Mouse (Mus musculus) kidney, embryonic 15.5 days (tissue): ENCODE measurements around the gene Zcchc8. TPM values are rescaled to one million over a fixed set of nuclear protein-coding genes. Genes with fewer than 3 reads are reported as not detected.
A peak's percentile ranks its signal among the peaks of the same experiment; 100 is the strongest.
"Not testable (repeated sequence)": the region's sequence is repeated elsewhere in the genome, so short reads cannot be mapped to it uniquely, and the experiment has no call there.

ENCODE experiments used
- ATAC-seq: fragments of 200-750 bp; cut with Nextera tagmentation; replicated peaks from 2 replicates; pipeline ENCODE4 v1.8.0; 2017; ENCODE audit warnings: moderate TSS enrichment; ENCODE audit not compliant: low FRiP score
- H3K27ac ChIP-seq: fragments of 300-500 bp; sonication (generic); 2 replicates; pipeline ENCODE4 v1.5.1; 2015; ENCODE audit warnings: mild to moderate bottlenecking, inconsistent platforms
- H3K27me3 ChIP-seq: fragments of 300-500 bp; sonication (generic); 2 replicates; pipeline ENCODE4 v1.6.1; 2015; ENCODE audit warnings: inconsistent platforms
- H3K36me3 ChIP-seq: fragments of 300-500 bp; sonication (generic); 2 replicates; pipeline ENCODE4 v1.6.1; 2015; ENCODE audit warnings: inconsistent platforms
- H3K4me1 ChIP-seq: fragments of 300-500 bp; sonication (generic); 2 replicates; pipeline ENCODE4 v1.6.1; 2015; ENCODE audit warnings: inconsistent platforms
- H3K4me2 ChIP-seq: fragments of 300-500 bp; sonication (generic); 2 replicates; pipeline ENCODE4 v1.6.1; 2015; ENCODE audit warnings: moderate library complexity, mild to moderate bottlenecking, inconsistent platforms
- H3K4me3 ChIP-seq: fragments of 300-500 bp; sonication (generic); replicated peaks from 2 replicates; pipeline ENCODE4 v1.5.1; 2015; ENCODE audit warnings: mild to moderate bottlenecking, inconsistent platforms
- H3K9ac ChIP-seq: fragments of 300-500 bp; sonication (generic); 2 replicates; pipeline ENCODE4 v1.6.1; 2015; ENCODE audit warnings: mild to moderate bottlenecking, inconsistent platforms
- H3K9me3 ChIP-seq: fragments of 300-500 bp; sonication (generic); replicated peaks from 2 replicates; pipeline ENCODE4 v1.6.1; 2016; ENCODE audit warnings: inconsistent platforms
- WGBS: fragments of 180-500 bp; shearing (Covaris S2); methylation state at CpG from one replicate; pipeline ENCODE4 v1.1.7; 2015; ENCODE audit warnings: mixed read lengths; 5-methylcytosine and 5-hydroxymethylcytosine counted together
- polyA plus RNA-seq: library from polyadenylated mRNA; unstranded; fragments of >200 nt; fragmentation: Nextera tagmentation; extraction: Ambion mirVana; gene quantifications from 2 replicates; pipeline ENCODE4 v1.2.1, GENCODE M21; 2015

Zcchc8 gene
- 82.7 and 83.5 TPM in 2 replicates for polyA plus RNA-seq

DNA sequence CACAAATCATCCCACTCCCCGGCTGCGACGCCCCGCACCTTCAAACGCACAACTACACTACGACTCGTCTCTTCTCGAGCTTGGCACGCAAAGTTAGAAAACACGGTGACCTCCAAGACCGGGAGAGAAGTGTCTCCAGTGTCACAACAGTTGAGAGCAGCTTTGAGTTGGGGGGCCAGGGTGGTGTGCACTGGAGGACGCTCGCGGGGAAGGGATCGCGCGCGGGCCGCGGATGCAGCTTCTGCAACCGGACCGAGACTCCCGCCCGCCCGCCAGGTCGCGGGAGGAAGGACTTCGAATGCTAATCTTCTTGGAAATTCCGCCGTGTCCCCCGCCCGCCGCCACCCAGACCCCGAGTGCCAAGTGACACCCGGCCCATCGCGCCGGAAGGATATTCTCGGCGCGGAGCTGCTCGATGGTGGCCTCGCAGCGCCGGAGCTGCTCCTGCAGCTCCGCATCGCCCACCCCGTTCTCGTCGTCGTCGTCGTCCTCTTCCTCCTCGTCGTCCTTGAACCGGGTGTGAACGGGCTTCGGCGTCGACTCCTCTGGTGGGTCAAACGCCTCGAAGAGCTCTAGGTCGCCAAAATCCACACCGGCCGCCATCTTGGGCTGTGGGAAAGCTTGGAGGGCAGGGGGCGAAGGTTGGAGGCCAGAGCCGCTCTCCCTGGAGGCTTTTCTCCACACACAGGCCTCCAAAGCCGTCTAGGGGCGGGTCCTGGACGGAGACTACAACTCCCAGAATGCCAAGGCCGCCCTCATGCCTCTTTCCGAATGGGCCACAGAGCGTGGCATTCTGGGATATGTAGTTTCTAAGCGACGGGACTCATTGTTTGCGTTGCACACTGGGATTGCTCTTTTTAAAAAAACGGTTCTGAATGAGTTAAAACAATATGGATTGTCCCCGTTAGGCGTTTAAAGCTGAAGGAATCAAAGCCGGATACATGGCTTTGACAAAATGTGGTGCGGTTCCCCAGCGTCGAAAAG lies at the start of gene Zcchc8:
Gene Zcchc8, minus strand, starts transcription at position 773 of the 984 bp plus-strand sequence.
- Histone ChIP-seq H3K4me2 (peak within 1 kb of the TSS; percentile 69), H3K27me3 (no peaks in the 10 kb centered on the region), H3K36me3 (peaks cover 18% of the 10 kb centered on the region), H3K9me3 (no peaks in the 10 kb centered on the region), H3K4me1 (peaks cover 23% of the 10 kb centered on the region), H3K4me3 (peak within 1 kb of the TSS; percentile 85), H3K9ac (peak within 1 kb of the TSS; percentile 89), H3K27ac (peak within 1 kb of the TSS; percentile 89)
- peak; percentile 100 for ATAC-seq
- WGBS, result under 1% methylated on average over 83 of the region's 83 CpGs

DNA sequence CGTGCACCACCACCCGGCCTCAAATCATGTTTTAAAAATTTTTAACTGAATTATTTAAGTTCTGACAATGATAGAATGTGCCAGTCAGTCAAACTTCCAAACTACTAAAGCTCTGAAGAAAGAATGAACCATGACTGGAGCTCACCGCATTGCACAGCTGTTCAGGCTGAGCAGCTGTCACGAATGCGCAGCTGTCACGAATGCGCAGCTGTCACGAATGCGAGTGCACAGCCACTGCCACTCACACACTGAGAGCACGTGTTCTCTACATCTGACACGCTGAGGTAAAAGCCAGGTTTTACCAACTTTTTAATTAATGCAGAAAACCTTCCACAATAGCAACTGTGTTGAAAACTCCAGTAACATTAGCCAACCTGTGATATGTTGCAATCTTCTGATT lies 45.6 kb upstream of the Zcchc8 start:
- not testable (repeated sequence) for H3K9me3 ChIP-seq
- 93% methylated on average over 11 of the region's 11 CpGs for WGBS
- H3K36me3 ChIP-seq, result peaks cover 88% of the 10 kb centered on the region

DNA sequence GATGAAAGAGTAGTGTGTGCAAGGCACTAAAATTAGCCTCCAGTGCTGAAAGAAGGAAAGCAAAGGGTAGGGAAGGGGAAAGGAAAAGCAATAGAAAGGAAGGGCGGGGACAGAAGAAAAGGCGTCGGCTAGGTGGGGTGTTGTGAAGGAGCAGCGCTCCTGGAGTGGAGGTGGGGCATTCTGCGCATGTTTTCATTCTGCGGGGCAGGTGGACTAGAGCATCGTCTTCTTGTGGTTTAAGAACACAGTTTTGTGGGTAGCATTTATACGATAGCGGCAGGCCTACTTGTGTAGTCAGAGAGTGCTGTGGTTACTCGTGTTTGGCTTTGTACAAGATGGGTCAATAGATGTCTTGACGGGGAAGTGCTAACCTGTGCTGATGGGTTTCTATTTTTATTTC lies 44.6 kb upstream of the Zcchc8 start:
- H3K27ac ChIP-seq, result no peak overlapping the region
- H3K4me2 ChIP-seq, result no peak overlapping the region
- no peaks in the 10 kb centered on the region for H3K9me3 ChIP-seq
- H3K4me1 ChIP-seq, result no peaks in the 10 kb centered on the region
- no peak for ATAC-seq
- peaks cover 87% of the 10 kb centered on the region for H3K36me3 ChIP-seq
- H3K27me3 ChIP-seq, result no peaks in the 10 kb centered on the region
- H3K9ac ChIP-seq, result no peak overlapping the region
- WGBS, result 96% methylated on average over 11 of the region's 11 CpGs
- H3K4me3 ChIP-seq, result no peak overlapping the region

More for the DNA sequence above, 45.6 kb upstream of the Zcchc8 start:
- not testable (repeated sequence) for H3K27me3 ChIP-seq, H3K4me3 ChIP-seq, H3K4me2 ChIP-seq, H3K9ac ChIP-seq, H3K4me1 ChIP-seq, ATAC-seq, H3K27ac ChIP-seq

DNA sequence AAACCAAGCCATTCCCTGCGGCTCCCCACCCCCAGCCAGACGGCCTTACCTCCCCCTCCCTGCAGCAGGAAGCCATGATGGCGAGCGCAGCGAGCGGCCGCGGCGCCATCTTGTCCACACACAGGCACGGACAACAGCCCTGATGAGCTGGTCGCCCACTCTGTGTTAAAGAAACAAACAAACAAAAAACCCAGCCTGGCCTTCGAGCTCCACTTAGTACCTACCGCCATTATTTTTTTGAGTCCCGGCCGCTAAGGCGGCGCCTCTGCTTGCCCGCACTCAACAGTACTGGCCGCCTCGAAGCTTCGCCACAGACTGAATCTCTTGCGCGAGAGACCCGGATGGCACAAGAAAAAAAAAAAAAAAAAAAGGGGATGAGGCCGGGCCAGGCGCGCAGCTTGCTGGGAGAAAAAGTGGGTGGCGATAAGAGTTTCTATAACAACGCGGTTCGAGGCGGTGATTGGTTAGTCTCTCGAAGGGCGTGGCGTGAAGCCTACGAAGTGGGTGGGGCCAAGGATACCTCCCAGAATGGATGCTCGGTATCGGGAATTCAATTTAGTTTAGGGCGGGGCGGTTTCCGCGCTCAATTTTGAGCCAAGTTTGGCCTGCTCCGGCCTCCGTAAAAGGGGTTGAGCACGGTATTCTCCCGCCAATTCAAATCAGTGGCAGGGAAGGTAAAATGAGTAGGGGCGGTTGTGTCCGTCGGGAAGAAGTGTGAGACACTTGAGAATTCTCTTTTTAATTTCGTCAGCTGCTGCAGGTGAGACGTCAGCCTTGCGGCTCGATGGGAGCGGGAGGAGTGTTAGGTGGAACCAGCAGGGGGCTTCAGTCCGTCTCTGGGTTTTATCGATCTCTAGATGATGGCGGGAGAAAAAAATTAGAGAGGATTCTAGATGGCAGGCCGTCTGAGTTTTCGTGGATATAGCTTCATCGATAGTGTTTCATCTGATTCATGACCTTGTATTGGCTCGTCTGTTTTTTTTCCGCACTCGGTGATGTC lies 28.5 kb upstream of the Zcchc8 start, which contains the start of the genes Rsrc2 and Kntc1:
Gene Rsrc2, minus strand, starts transcription at position 350 of the 1,000 bp plus-strand sequence.
Gene Kntc1, plus strand, starts transcription at position 652 of the 1,000 bp plus-strand sequence.
- Histone ChIP-seq H3K27me3 (no peaks in the 10 kb centered on the region), H3K4me3 (peak within 1 kb of the TSS; percentile 82), H3K27ac (peak within 1 kb of the TSS; percentile 100), H3K36me3 (peaks cover 27% of the 10 kb centered on the region), H3K9ac (peak within 1 kb of the TSS; percentile 82), H3K4me2 (peak within 1 kb of the TSS; percentile 78), H3K4me1 (peaks cover 40% of the 10 kb centered on the region), H3K9me3 (no peaks in the 10 kb centered on the region)
- WGBS, result under 1% methylated on average over 63 of the region's 63 CpGs
- ATAC-seq, result peak; percentile 98

DNA sequence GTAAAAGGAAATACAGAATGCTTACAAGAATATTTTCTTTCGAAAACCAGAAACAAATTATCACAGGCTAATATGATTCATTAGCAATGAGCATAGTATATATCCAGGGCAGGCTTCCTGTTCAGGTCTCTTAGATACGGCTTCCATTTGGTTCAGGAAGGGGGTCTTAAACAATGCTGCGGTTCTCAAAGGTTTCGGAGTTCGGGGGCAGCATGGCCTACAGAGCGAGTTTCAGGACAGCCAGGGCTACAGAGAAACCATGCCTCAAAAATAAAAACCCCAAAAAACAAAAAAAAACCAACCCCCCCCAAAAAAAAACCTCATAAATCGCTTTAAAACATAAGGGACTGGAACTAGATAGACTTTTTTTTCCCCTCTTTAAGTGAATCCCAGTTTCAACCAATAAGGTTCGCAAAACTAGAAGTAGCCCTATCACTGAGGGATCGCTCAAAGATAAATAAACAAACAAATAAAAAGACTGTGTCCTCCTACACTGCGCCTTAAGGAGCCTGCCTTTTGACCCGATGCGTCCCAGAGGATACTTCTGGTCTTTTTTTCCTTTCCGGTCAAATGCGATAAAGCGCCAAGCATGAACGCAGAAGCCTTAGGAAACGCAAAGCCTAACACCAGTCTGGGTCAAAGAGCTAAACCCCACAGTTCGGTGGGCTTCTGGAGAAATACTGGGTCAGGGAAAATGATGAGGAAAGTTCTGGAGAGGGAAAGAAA lies 27.6 kb upstream of the Zcchc8 start:
- Histone ChIP-seq H3K4me3 (peak overlapping the region; percentile 82), H3K9ac (peak overlapping the region; percentile 82), H3K27me3 (no peaks in the 10 kb centered on the region), H3K4me1 (peaks cover 40% of the 10 kb centered on the region), H3K27ac (peak overlapping the region; percentile 100), H3K4me2 (peak overlapping the region; percentile 67), H3K36me3 (peaks cover 27% of the 10 kb centered on the region), H3K9me3 (no peaks in the 10 kb centered on the region)
- WGBS, result 1% methylated on average over 18 of the region's 18 CpGs
- ATAC-seq, result peak; percentile 22

DNA sequence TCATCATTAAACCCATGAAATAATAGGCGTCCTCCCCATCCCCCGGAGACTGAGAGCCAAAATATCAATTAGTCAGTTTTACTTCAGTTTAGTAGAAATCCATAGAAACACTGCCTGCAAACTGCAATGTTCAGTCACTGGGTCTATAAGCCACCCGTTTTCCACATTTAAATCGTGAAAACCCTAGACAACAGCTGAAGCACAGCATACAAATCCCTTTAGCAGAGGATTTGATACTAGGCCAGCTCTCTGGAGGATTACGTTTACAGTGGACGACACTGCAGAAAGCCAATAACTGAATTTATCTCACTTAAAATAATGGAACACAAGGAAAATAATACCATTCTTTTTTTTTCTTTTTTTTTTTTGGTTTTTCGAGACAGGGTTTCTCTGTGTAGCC lies 26.7 kb upstream of the Zcchc8 start:
- Histone ChIP-seq H3K4me2 (peak overlapping the region; percentile 67), H3K9ac (peak overlapping the region; percentile 82), H3K4me1 (peaks cover 40% of the 10 kb centered on the region), H3K27ac (no peak overlapping the region), H3K9me3 (no peaks in the 10 kb centered on the region), H3K36me3 (peaks cover 34% of the 10 kb centered on the region), H3K4me3 (peak overlapping the region; percentile 82), H3K27me3 (no peaks in the 10 kb centered on the region)
- 14% methylated on average over 7 of the region's 7 CpGs for WGBS
- no peak for ATAC-seq

DNA sequence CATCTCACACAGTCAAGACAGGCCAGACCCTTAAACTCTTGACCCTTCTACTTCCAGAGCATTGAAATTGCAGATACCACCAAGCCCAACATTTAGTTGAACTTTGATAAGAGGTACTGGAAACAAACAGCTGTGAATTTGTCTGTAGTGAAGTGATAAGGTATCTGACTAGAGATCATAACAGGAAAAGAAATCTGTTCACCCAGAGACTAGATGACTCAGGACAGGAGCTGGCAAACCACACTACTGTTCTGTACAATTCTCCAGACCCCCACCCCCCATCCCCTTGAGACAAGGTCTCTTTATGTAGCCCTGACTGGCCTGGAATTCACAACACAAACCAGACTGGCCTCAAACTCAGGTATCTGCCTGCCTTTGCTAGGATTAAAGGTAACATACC lies 25.4 kb upstream of the Zcchc8 start:
- Histone ChIP-seq H3K4me1 (peaks cover 37% of the 10 kb centered on the region), H3K27ac (no peak overlapping the region; the same call in 1 of the 2 replicates), H3K36me3 (peaks cover 45% of the 10 kb centered on the region), H3K4me3 (peak overlapping the region; percentile 82), H3K9ac (peak overlapping the region; percentile 12; the same call in 1 of the 2 replicates), H3K4me2 (peak overlapping the region; percentile 67), H3K9me3 (no peaks in the 10 kb centered on the region), H3K27me3 (no peaks in the 10 kb centered on the region)
- ATAC-seq, result no peak

DNA sequence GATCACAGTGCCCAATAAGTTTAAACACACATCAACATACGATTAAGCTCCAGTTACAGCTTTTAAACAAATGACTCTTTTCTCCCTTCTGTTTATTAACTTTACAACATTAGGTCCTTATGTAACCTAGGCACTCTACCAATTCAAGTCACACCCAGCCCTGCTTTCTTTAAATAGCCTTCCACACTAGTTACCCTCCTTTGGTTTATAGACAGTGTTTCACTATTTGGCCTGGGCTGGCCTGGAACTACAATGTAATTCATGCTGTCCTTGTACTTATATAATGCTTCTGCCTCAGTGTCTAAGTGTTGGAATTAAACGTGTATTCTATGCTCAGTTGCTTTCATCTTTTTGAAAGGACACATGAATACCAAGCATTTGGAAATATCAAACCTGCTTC lies 23.5 kb upstream of the Zcchc8 start:
- ATAC-seq, result no peak
- no peak overlapping the region for H3K4me3 ChIP-seq
- peaks cover 24% of the 10 kb centered on the region for H3K4me1 ChIP-seq
- no peak overlapping the region for H3K27ac ChIP-seq
- peaks cover 63% of the 10 kb centered on the region for H3K36me3 ChIP-seq
- H3K4me2 ChIP-seq, result no peak overlapping the region
- 89% methylated on average over 2 of the region's 2 CpGs for WGBS
- no peak overlapping the region for H3K9ac ChIP-seq
- no peaks in the 10 kb centered on the region for H3K9me3 ChIP-seq
- no peaks in the 10 kb centered on the region for H3K27me3 ChIP-seq

DNA sequence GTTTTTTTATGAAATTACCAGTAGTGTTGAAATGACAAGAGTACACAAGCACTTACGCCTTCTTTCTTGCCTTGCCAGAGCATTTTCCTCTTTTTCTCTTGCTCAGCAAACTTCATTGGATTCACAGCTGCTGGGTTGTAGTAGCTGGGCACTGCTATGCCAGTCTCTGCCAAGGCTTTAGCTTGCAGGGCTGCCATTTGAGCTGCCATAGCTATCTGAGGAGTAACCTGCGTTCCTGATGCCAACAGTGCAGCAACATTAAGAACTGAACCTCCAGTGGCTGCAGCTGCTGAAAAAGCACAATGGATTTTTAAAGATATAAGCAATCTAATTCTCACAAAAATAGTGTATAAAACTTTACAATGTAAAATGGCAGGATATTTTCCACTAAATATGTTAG lies 10.1 kb upstream of the Zcchc8 start:
- Histone ChIP-seq H3K9me3 (no peaks in the 10 kb centered on the region), H3K36me3 (peaks cover 84% of the 10 kb centered on the region), H3K9ac (no peak overlapping the region), H3K4me2 (no peak overlapping the region), H3K4me1 (no peaks in the 10 kb centered on the region), H3K27ac (no peak overlapping the region), H3K27me3 (no peaks in the 10 kb centered on the region), H3K4me3 (no peak overlapping the region)
- WGBS, result 97% methylated on average over 2 of the region's 2 CpGs
- no peak for ATAC-seq

DNA sequence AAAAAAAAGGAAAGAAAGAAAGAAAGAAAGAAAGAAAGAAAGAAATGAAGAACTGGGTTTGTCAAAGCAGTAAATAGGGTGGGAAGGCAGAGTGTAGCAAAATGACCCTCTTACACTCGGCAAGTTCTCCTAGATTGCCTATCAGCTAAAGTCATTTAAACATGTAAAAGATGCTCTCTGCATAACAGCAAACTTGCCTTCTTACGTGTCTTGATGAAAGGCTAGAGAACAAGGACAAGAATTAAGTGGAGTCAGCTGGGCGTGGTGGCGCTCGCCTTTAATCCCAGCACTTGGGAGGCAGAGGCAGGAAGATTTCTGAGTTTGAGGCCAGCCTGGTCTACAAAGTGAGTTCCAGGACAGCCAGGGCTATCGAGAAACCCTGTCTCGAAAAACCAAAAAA lies 2.9 kb upstream of the Zcchc8 start:
- H3K9ac ChIP-seq, H3K4me2 ChIP-seq, H3K4me1 ChIP-seq, H3K27me3 ChIP-seq, H3K27ac ChIP-seq, H3K4me3 ChIP-seq, H3K9me3 ChIP-seq, ATAC-seq: not testable (repeated sequence)
- peaks cover 20% of the 10 kb centered on the region for H3K36me3 ChIP-seq
- WGBS, result 88% methylated on average over 7 of the region's 7 CpGs

DNA sequence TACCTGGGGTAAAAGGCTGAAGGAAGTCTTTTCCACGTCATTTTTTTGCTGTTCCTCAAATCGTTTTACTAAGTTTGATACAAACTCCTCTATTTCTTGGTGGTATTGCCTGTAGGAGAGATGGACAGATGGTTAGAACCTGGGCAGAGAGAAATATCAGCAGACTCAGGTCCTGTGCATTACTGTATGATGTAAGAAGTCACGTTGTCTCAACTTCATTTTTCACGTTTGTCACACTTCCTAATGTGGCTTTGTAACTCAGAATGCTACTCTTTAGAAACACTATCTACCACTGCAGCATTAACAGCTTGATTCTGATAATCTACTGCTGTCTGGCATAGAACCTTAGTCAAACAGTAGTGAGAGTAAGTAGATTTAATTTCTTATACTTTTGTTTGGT lies 6.3 kb downstream of the Zcchc8 start:
- no peaks in the 10 kb centered on the region for H3K9me3 ChIP-seq
- no peak overlapping the region for H3K27ac ChIP-seq
- H3K27me3 ChIP-seq, result no peaks in the 10 kb centered on the region
- H3K4me1 ChIP-seq, result peaks cover 23% of the 10 kb centered on the region
- H3K9ac ChIP-seq, result no peak overlapping the region
- H3K4me2 ChIP-seq, result no peak overlapping the region
- 88% methylated on average over 4 of the region's 4 CpGs for WGBS
- ATAC-seq, result no peak
- H3K36me3 ChIP-seq, result peaks cover 76% of the 10 kb centered on the region
- no peak overlapping the region for H3K4me3 ChIP-seq
